Mouse (Mus musculus) limb, embryonic 12.5 days (tissue): Measurements from ENCODE around the gene Pygm. TPM values are rescaled to one million over a fixed set of nuclear protein-coding genes. Genes with fewer than 3 reads are reported as not detected.

Experiments
- microRNA-seq: library from miRNA; unstranded; fragments of <30 nt; microRNA quantifications from one replicate; pipeline ENCODE4, GENCODE M21; 2017
- polyA plus RNA-seq: library from polyadenylated mRNA; unstranded; fragments of >200 nt; fragmentation: Nextera tagmentation; extraction: Ambion mirVana; gene quantifications from 2 replicates; pipeline ENCODE4 v1.2.1, GENCODE M21; 2016

Pygm gene
- polyA plus RNA-seq, 1 experiment from 2014 or later = 6.3 TPM

Small RNA genes lying within 50 kb of the gene (microRNA-seq; reads per million reads assigned to microRNA genes)
- 0.70 reads per million for gene Mir6989

Other genes with a start within 250 kb of the Pygm start
- gene Batf2, start 243.4 kb upstream of the Pygm start, polyA plus RNA-seq = not detected in 2 replicates
- 78.2 and 83.4 TPM in 2 replicates for gene Arl2, start 242.9 kb upstream of the Pygm start, polyA plus RNA-seq
- gene Majin, start 200.0 kb upstream of the Pygm start, polyA plus RNA-seq = not detected in 2 replicates
- gene Gpha2, start 158.0 kb upstream of the Pygm start, polyA plus RNA-seq = 2.0 and 2.4 TPM in 2 replicates
- 22.7 and 23.7 TPM in 2 replicates for gene Ppp2r5b, start 148.5 kb upstream of the Pygm start, polyA plus RNA-seq
- gene Atg2a, start 142.7 kb upstream of the Pygm start, polyA plus RNA-seq = 11.1 and 11.2 TPM in 2 replicates
- gene Ehd1, start 107.7 kb upstream of the Pygm start, polyA plus RNA-seq = 71.5 and 71.6 TPM in 2 replicates
- gene Cdc42bpg, start 77.9 kb upstream of the Pygm start, polyA plus RNA-seq = 0.69 and 0.96 TPM in 2 replicates
- 103 and 107 TPM in 2 replicates for gene Men1, start 49.4 kb upstream of the Pygm start, polyA plus RNA-seq
- gene Map4k2, start 43.3 kb upstream of the Pygm start, polyA plus RNA-seq = 13.5 and 13.6 TPM in 2 replicates
- gene Sf1, start 20.7 kb upstream of the Pygm start, polyA plus RNA-seq = 164 and 171 TPM in 2 replicates
- 16.3 and 16.8 TPM in 2 replicates for gene Rasgrp2, start 14.9 kb downstream of the Pygm start, polyA plus RNA-seq
- 1.8 and 2.4 TPM in 2 replicates for gene Nrxn2, start 34.3 kb downstream of the Pygm start, polyA plus RNA-seq
- gene Slc22a12, start 158.6 kb downstream of the Pygm start, polyA plus RNA-seq = not detected in 2 replicates